Mouse (Mus musculus) spleen, adult 2 months (tissue): Measurements from ENCODE around the gene Dst.

Source experiments
- CTCF ChIP-seq: fragments of 200-500 bp; IDR thresholded peaks from 2 replicates; pipeline ENCODE4 v1.5.1; 2011; ENCODE audit warnings: mild to moderate bottlenecking, inconsistent platforms; ENCODE audit not compliant: insufficient read depth, insufficient read length, insufficient replicate concordance; ENCODE audit errors: extremely low read depth
- POLR2A ChIP-seq: fragments of 200-500 bp; IDR thresholded peaks from 2 replicates; pipeline ENCODE4 v1.6.1; 2011; ENCODE audit warnings: low read depth, low read length, inconsistent platforms

GRCm38 (mm10) chr1:34174517-34174916 lies 266.5 kb downstream of the Dst start:
- TF ChIP-seq CTCF (no peak), POLR2A (no peak)
